Mouse (Mus musculus): ENCODE results near the gene Dedd. TPM values are rescaled to one million over a fixed set of nuclear protein-coding genes. Genes with fewer than 3 reads are reported as not detected.

Gene Dedd
- polyA plus RNA-seq, 1 experiment, result 25.7 TPM

- DNase-seq (ENCODE audit: low read depth in 1 of 2, low spot score in 2 of 2), result peak; percentile 34 to 50
Measured at GRCm38 (mm10) chr1:171358421-171358820, 29.5 kb downstream of the Dedd start.

GRCm38 (mm10) chr1:171360253-171360652, 31.3 kb downstream of the Dedd start:
- H3K27ac ChIP-seq (ENCODE audit: insufficient read depth, low read length), result no peak overlapping the region

More at GRCm38 (mm10) chr1:171358421-171358820, 29.5 kb downstream of the Dedd start:
- Histone ChIP-seq H3K27me3 (ENCODE audit: control insufficient read depth, insufficient read depth, low read length) (no peaks in the 10 kb centered on the region), H3K4me1 (ENCODE audit: control insufficient read depth, insufficient read depth, insufficient read length) (peaks cover 6% of the 10 kb centered on the region), H3K4me3 (ENCODE audit: extremely low read depth, insufficient read depth, insufficient read length) (no peak overlapping the region), H3K27ac (ENCODE audit: insufficient read depth, low read length) (no peak overlapping the region), H3K36me3 (ENCODE audit: control insufficient read depth, insufficient read depth, low read length) (no peaks in the 10 kb centered on the region)
- 64% methylated on average over 4 of the region's 4 CpGs for WGBS
- TF ChIP-seq POLR2A (IDR thresholded peaks at IDR 0.05; ENCODE audit: low read depth, low read length) (no peak), CTCF (IDR thresholded peaks at IDR 0.05; ENCODE audit: extremely low read depth, insufficient read depth, insufficient read length, insufficient replicate concordance) (no peak)

GRCm38 (mm10) chr1:171360656-171361055, 31.7 kb downstream of the Dedd start, which contains the start of gene Klhdc9:
Klhdc9 (minus strand) TSS chr1:171360798.
- 3% methylated on average over 21 of the region's 21 CpGs for WGBS
- no peaks in the 10 kb centered on the region for H3K36me3 ChIP-seq (ENCODE audit: control insufficient read depth, insufficient read depth, low read length)
- TF ChIP-seq CTCF (IDR thresholded peaks at IDR 0.05; ENCODE audit: extremely low read depth, insufficient read depth, insufficient read length, insufficient replicate concordance) (no peak), POLR2A (IDR thresholded peaks at IDR 0.05; ENCODE audit: low read depth, low read length) (no peak)
- H3K27ac ChIP-seq (ENCODE audit: insufficient read depth, low read length), result no peak within 1 kb of the TSS
- peak within 1 kb of the TSS; percentile 60 for H3K4me3 ChIP-seq (ENCODE audit: extremely low read depth, insufficient read depth, insufficient read length)
- peaks cover 6% of the 10 kb centered on the region for H3K4me1 ChIP-seq (ENCODE audit: control insufficient read depth, insufficient read depth, insufficient read length)
- peak; percentile 79 to 87 for DNase-seq (ENCODE audit: low read depth in 1 of 2, low spot score in 2 of 2)
- no peaks in the 10 kb centered on the region for H3K27me3 ChIP-seq (ENCODE audit: control insufficient read depth, insufficient read depth, low read length)

More at GRCm38 (mm10) chr1:171360253-171360652, 31.3 kb downstream of the Dedd start:
- TF ChIP-seq POLR2A (IDR thresholded peaks at IDR 0.05; ENCODE audit: low read depth, low read length), result no peak
- no peak for TF ChIP-seq CTCF (IDR thresholded peaks at IDR 0.05; ENCODE audit: extremely low read depth, insufficient read depth, insufficient read length, insufficient replicate concordance)
- Histone ChIP-seq H3K4me1 (ENCODE audit: control insufficient read depth, insufficient read depth, insufficient read length) (peaks cover 6% of the 10 kb centered on the region), H3K27me3 (ENCODE audit: control insufficient read depth, insufficient read depth, low read length) (no peaks in the 10 kb centered on the region), H3K4me3 (ENCODE audit: extremely low read depth, insufficient read depth, insufficient read length) (peak overlapping the region; percentile 60), H3K36me3 (ENCODE audit: control insufficient read depth, insufficient read depth, low read length) (no peaks in the 10 kb centered on the region)
- WGBS, result 18% methylated on average over 26 of the region's 26 CpGs
- no peak for DNase-seq (ENCODE audit: low read depth in 1 of 2, low spot score in 2 of 2)

- Histone ChIP-seq H3K36me3 (ENCODE audit: control insufficient read depth, insufficient read depth, low read length) (no peaks in the 10 kb centered on the region), H3K27ac (ENCODE audit: insufficient read depth, low read length) (no peak overlapping the region), H3K27me3 (ENCODE audit: control insufficient read depth, insufficient read depth, low read length) (no peaks in the 10 kb centered on the region), H3K4me3 (ENCODE audit: extremely low read depth, insufficient read depth, insufficient read length) (peak overlapping the region; percentile 60), H3K4me1 (ENCODE audit: control insufficient read depth, insufficient read depth, insufficient read length) (peaks cover 6% of the 10 kb centered on the region)
- peak; percentile 78; the same call in 1 of the 2 replicates for TF ChIP-seq CTCF (IDR thresholded peaks at IDR 0.05; ENCODE audit: extremely low read depth, insufficient read depth, insufficient read length, insufficient replicate concordance)
- TF ChIP-seq POLR2A (IDR thresholded peaks at IDR 0.05; ENCODE audit: low read depth, low read length), result no peak
- 50% methylated on average over 16 of the region's 16 CpGs for WGBS
- peak; percentile 70 to 75 for DNase-seq (ENCODE audit: low read depth in 1 of 2, low spot score in 2 of 2)
Measured at GRCm38 (mm10) chr1:171361106-171362103, 32.5 kb downstream of the Dedd start.

- 71% methylated on average over 7 of the region's 7 CpGs for WGBS
- TF ChIP-seq CTCF (IDR thresholded peaks at IDR 0.05; ENCODE audit: extremely low read depth, insufficient read depth, insufficient read length, insufficient replicate concordance) (no peak), POLR2A (IDR thresholded peaks at IDR 0.05; ENCODE audit: low read depth, low read length) (no peak)
- Histone ChIP-seq H3K4me1 (ENCODE audit: control insufficient read depth, insufficient read depth, insufficient read length) (no peaks in the 10 kb centered on the region), H3K36me3 (ENCODE audit: control insufficient read depth, insufficient read depth, low read length) (no peaks in the 10 kb centered on the region), H3K27me3 (ENCODE audit: control insufficient read depth, insufficient read depth, low read length) (no peaks in the 10 kb centered on the region), H3K4me3 (ENCODE audit: extremely low read depth, insufficient read depth, insufficient read length) (no peak overlapping the region), H3K27ac (ENCODE audit: insufficient read depth, low read length) (no peak overlapping the region)
- DNase-seq (ENCODE audit: low read depth in 1 of 2, low spot score in 2 of 2), result no peak
Measured at GRCm38 (mm10) chr1:171365934-171366333, 37.0 kb downstream of the Dedd start.

GRCm38 (mm10) chr1:171369845-171370556, 41.1 kb downstream of the Dedd start, which contains the start of gene Nectin4:
Nectin4 (plus strand) TSS chr1:171370099.
- no peak within 1 kb of the TSS for H3K27ac ChIP-seq (ENCODE audit: insufficient read depth, low read length)

More at GRCm38 (mm10) chr1:171369845-171370556, 41.1 kb downstream of the Dedd start, which contains the start of gene Nectin4:
- H3K27me3 ChIP-seq (ENCODE audit: control insufficient read depth, insufficient read depth, low read length), result no peaks in the 10 kb centered on the region
- no peak for DNase-seq (ENCODE audit: low read depth in 1 of 2, low spot score in 2 of 2)
- no peaks in the 10 kb centered on the region for H3K36me3 ChIP-seq (ENCODE audit: control insufficient read depth, insufficient read depth, low read length)
- WGBS, result 26% methylated on average over 20 of the region's 20 CpGs
- H3K4me1 ChIP-seq (ENCODE audit: control insufficient read depth, insufficient read depth, insufficient read length), result no peaks in the 10 kb centered on the region
- TF ChIP-seq POLR2A (IDR thresholded peaks at IDR 0.05; ENCODE audit: low read depth, low read length), result no peak
- no peak for TF ChIP-seq CTCF (IDR thresholded peaks at IDR 0.05; ENCODE audit: extremely low read depth, insufficient read depth, insufficient read length, insufficient replicate concordance)
- H3K4me3 ChIP-seq (ENCODE audit: extremely low read depth, insufficient read depth, insufficient read length), result no peak within 1 kb of the TSS; the same call in 1 of the 2 replicates
